Mouse (Mus musculus): Measurements from ENCODE around the gene Adamts9.

Adamts9 gene

DNA sequence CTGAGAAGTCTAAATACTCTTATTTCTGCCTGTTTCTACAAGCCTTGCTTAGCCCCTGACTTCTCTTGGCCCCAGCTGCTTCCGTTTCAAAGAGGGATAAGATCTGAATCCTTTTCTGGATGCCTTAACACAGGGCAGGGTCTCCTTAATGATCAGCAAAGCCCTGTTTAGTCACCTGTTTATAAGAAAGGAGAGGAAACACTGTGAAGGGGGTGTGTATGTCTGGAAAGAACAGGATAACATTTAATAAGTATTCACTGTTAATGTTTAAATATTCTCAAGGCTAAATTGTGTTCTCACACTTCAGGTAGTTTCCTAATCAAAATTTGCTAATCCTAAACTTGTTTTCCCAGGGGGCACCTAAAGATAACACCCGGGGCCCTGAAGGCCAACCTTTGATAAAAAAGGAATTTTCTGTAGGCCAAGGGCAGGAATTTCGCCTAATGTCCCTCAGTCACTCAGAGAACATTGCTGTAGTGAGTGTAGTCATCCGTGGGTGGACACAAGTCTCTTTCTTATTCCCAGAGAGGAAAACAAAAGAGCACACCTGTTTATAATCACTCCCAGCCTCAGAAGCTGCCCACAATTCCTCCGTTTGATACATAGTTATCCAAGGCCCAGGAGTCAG, 82.9 kb downstream of the Adamts9 start:
- no peak for DNase-seq (ENCODE audit: low spot score)

DNA sequence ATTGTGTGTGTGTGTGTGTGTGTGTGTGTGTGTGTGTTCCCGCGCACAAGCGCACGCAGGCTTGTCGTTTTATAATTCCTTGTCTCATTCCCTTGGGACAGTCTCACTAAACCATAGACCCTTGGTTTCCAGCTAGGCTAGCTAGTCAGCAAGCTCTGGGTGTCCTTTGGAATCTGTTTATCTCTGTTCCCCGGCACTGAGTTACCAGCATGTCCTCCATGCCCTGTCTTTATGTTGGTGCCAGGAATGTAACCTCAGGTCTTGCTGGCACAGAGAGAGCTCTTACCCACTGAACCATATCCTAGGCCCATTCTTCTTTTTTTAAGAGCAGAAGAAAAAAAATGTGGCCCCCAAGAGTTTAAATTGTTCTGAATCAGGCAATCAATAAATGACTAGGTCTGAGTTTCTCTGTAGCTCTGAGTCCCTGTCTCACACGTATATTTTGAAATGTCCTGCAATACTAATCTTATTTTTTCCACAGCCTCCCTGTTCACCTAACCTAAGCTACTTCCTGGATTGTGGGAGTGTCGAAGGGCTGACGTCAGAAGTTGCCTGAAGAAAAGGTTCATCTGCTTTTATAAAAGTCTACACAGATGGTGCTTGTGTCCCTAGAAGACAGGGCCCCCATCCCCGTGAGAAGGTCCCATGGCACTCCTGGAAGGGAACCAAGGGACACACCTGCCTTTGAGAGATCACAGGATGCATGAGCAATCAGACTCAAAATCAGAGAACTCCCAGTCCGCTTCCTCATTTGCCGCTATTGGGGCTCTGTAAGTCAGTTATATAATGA, 84.4 kb downstream of the Adamts9 start:
- no peak for DNase-seq (ENCODE audit: low spot score)

DNA sequence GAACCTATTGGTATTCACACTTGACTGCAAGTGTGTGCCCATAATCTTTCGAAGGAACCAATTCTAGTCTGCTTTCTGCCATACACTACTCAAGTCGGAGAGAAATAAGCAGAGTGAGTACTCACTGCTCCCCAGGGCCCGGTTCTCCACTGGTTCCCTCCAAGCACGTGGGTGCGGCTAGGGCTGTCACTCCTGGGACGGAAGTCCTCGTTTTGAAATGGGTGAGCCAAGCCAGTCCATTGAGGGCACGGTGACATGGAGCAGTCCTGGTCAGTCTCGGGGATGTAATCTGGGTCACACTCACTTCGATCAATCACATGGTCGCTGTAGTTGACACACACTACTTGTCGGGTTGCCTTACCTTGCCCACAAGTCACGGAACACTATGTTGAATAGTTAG, 85.5 kb downstream of the Adamts9 start:
- no peak for DNase-seq (ENCODE audit: low spot score)

DNA sequence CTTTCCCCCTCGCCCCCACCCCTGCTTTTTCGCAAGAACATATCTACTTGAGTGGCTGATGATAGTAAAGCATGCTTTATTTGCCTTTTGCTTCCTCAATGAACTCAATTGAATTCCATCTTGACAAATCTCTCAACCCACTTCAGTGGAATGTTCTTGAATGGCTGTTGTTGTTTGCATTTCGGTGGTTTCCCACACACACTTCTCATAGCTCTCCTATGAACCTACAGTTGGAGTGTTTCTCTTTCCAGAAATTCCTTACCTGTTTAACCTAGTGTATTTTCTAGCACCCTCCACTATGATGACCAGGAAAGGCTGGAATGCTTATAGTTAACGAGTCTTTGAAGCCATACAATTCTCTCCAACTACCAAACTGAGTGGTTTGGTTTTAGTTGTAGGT, 88.4 kb downstream of the Adamts9 start:
- no peak for DNase-seq (ENCODE audit: low spot score)

DNA sequence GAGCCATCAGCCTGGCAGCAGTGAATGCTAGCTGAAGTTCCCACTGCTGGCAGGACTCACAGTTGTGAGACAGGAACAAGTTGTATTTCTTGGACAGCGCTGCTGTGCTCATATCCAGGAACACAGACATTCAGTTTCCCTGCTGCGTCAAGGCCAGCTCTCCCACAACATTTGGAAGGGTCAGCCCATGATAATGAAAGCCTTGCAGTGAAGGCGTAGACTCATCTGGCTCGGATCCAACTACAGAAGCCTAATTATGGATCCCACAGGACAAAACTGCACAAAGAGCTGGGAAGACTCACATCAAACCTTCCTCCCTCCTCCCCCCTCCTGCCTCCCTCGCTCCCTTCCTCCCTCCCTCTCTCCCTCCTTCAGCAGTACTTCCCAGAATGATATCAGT, 93.0 kb downstream of the Adamts9 start:
- peak; percentile 91 for DNase-seq (ENCODE audit: low spot score)

DNA sequence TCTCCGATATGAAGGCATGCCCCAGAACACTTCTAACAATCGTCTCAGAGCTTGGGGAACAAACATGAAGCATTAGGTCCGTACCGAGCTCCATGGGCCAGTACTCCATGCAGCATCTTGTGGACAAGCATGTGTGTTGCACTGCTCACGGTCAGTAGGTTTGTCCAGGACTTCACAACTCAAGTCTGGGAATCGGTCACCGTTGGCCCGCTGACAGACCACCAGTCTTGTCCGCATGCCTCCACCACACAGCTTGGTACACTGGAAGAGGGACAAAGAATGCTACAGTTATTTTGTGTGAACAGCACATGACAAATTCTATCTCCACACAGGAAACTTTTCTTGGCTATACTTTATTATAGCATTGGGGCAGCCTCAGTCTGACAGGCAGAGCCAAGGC, 94.1 kb downstream of the Adamts9 start:
- DNase-seq (ENCODE audit: low spot score) = no peak

DNA sequence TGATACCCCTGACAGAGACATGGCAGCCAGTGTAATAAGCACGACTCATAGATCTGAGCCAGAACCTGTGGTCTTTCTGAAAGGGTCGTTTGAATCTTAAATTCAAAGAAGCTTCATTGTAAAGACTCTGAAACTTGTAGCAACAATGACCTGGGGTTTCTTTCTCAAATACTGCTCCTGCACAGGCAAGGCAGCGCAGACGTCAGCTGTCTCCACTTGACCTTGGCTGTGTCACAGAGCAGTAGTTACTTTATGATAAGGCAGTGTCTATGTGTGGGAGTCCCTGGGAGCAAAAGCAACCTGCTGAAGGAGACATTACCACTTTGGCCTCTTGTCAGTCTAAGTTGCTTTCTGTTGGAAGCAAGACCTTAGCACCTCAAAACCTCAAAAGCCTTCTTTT, 96.7 kb downstream of the Adamts9 start:
- peak; percentile 54 for DNase-seq (ENCODE audit: low spot score)

DNA sequence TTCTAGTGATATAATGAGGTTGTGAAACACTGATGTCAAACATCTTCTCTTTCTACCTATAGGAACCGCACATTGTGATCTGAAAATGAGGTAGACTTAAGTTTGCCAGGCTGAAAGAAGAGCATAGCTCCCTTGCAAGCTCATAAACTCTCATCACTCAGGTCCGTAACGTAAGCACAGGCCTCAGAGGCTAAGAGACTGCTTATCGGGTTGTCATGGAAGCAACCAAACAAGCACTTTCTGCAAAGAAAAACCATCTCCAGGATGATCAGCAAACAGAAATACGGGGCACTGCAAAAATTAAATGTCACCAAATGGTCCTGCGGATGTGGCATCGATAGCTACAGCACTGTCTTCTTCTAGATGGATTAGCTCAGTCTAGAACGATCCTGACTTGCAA, 97.4 kb downstream of the Adamts9 start:
- DNase-seq (ENCODE audit: low spot score) = no peak

DNA sequence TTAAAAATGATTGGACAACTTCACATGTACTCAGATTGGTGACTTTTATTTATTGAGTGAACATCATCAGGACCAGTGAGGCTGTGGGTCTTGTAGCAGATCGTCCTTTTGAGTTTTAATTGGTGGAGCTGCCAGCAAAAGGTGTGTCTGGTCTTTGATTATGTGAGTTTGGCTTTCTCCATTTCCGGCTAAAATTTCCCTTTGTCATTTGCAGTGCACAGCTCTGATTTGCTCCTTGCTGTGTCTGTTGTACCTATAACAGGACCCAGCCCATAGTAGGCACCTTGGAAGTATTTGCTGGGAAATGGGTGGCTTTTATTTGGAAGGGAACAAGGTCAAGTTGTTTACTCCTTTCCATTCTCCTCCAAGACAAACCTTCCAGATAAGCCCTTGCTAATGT, 99.8 kb downstream of the Adamts9 start:
- no peak for DNase-seq (ENCODE audit: low spot score)

DNA sequence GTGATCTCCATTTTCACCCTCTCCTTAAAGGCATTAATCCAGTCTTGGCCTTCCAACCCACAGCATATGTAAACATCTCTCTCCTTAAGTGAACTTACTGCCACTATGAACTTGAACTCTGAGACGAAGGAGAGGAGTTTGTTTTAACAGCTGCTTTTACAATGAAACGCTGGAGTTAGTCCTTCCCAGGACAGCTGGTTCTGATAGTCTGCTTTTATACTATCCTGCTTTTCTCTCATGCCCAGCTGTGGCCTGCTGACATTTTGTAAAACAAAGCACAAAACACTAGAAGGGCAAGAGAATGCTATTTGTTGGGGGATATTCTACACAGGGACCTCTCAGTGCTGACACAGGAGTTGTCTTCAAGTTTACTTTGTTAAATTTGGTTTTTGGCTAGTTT, 101.3 kb downstream of the Adamts9 start:
- no peak for DNase-seq (ENCODE audit: low spot score)

DNA sequence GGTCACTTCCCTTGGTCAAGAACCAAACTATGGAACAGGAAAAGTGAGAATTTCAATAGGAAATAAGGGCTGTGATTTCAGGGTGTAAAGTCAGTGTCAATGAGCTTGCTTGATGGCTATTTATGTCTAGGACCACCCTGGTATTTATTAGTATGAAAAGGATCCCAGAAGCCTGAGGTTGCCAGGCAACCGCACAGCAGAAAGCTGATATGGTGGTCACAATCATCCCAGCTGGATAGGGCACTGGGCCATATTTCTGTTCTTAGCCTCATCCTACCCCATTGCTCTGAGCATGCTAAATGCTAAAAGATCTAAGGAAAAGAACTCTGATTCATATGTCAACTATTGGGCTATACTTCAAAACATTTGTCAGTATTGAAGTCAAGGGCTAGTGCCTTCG, 112.2 kb downstream of the Adamts9 start:
- DNase-seq (ENCODE audit: low spot score) = no peak

DNA sequence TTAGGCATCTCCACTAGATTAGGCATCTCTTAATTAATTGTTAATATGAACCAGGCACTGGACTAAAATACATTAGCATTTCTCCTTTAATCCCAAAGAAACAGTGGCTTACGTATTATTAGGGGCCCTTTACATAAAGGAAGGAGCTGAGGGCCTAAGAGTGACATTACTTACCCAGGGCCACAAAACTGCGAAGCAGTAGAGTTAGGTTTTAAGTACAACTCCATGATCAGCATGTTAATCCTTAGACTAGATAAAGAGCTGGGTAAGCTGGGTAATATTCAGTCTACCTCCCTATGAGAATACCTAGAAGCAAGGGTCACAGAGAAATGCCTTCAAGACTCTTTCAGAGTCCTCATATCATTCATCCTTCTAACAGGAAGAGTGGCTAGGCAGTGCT, 114.1 kb downstream of the Adamts9 start:
- no peak for DNase-seq (ENCODE audit: low spot score)

DNA sequence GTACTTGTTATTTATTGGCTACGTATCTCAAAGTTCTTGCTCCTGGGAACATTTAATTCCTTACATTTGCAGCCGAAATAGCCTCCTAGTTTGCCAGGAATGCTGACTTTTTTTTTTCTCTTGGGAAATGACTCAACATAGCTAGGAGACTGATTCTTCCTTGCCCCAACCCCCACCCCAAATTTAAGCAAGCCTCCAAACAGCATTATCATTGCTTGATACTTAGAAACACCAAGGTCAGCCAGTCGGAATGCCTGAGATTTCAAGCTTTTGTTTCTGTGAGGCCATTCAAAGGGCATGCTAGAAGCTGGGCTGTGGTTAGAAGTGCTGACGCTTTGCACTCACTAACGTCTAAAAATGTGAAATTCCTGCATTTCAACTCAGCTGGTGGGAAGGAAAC, 115.9 kb downstream of the Adamts9 start:
- DNase-seq (ENCODE audit: low spot score) = peak; percentile 55

DNA sequence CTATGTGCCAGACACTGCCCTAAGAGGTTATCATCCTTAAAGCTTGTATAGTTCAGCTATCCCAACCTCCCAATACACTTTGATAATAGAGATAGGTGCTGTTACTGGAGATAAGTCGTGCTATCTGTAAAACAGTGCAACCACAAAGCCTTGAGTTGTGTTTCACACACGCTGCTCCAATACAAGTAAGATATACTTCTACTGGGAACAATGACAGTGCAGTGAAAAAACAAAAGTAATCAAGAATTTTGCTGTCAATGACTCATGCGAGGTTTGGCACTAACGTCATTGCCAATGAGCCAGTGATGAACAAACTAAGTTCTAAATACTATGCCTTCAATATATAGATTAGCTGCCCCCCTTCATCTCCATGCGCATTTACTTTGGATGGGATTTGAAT, 116.7 kb downstream of the Adamts9 start:
- DNase-seq (ENCODE audit: low spot score) = no peak

DNA sequence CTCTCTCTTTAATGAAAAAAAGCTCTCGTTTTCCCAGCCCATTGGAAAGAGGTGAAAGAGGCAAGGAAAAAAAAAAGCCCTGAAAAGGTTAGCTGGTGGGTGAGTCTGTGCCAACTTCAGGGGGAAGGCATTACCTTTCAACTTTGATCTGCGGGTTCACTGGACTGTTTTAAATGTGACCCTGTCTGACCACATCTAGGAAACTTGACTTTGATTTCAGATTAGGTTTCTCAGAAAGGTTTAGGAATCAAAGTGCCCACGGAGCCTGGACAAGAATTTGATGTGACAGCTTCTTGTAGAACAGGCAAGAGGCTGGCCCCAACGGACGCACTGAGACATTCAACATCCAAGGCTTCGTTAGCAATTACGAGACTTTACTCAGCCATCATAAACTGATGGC, 119.3 kb downstream of the Adamts9 start:
- DNase-seq (ENCODE audit: low spot score) = no peak

DNA sequence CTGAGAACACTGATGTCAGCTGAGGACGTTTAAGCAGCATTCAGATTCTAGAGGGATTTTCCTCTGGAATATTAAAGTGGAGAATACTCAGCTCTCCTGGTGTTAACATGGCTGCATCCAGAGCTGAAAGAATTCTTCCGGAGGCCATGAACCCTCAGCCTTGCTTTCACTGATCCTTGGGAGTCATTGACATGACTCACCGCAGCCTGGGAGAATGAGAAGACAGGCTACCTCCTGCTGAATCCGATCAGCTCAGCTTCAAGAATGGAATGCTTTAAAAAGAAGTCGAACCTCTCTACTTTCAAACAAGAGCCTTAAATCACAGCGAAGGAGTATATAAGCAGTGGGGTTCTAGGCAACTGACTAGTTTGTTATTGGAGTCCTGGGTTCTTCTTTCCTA, 121.3 kb downstream of the Adamts9 start:
- no peak for DNase-seq (ENCODE audit: low spot score)

DNA sequence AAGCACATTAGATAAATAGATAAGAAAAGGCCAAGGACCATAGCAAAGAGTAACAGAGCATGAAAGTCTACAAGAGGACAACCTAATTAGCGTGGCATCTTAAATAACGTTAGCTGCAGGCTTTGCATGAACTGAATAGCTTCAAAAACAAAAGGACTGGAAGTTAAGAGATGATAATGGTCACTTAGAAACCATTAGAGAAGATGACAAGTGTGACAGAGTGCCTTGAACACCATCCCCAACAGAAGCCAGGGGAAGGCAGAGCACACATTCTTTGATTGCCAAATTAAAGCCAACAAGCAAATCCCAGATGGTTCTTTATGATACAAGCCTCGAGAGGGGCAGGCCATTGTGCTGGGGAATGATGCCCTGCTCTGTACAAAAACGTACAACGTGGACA, 121.7 kb downstream of the Adamts9 start:
- DNase-seq (ENCODE audit: low spot score) = no peak

DNA sequence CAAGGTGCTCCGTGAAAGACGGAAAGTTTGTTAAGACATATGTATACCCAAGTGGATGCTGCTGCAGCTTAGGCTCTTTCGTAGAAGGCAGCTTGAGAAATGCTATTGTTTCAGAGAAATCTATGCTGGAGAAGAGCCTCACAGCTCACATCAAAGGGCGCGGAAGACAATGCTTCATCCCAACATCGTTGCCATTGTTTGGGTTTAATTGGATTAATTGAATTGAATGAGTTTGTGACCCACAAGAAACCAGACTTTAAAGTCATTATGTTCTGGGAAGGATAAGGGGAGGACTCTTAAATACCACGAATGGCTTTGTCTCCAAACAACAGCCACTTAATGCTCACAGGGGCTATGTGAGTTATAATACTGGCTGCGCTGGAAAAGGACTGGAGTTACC, 125.6 kb downstream of the Adamts9 start:
- DNase-seq (ENCODE audit: low spot score) = no peak

DNA sequence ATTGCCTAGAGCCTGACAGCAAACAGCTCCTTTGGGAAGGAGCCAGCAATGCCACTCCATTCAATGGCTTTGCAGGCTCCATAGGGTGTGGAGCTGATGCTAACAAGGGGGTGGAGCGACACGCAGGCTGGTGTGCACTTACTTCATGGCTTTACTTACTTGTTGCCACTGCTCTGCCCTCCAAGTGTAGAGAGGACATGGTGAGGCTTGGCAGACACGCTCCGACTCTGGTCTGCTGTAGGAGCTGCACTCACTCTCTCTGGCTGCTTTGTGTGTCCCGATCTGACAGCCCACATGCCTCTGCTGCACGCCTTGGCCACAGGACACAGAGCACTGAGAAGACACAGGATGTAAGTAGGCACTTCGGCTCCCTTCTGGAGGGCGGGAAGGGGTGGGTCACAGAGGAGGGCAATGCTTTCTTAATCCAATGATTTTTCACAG, 127.0 kb downstream of the Adamts9 start, which contains the start of gene A730049H05Rik:
TSS of gene A730049H05Rik (plus strand) at position 168 of the 441 bp plus-strand sequence.
- DNase-seq (ENCODE audit: low spot score) = no peak

DNA sequence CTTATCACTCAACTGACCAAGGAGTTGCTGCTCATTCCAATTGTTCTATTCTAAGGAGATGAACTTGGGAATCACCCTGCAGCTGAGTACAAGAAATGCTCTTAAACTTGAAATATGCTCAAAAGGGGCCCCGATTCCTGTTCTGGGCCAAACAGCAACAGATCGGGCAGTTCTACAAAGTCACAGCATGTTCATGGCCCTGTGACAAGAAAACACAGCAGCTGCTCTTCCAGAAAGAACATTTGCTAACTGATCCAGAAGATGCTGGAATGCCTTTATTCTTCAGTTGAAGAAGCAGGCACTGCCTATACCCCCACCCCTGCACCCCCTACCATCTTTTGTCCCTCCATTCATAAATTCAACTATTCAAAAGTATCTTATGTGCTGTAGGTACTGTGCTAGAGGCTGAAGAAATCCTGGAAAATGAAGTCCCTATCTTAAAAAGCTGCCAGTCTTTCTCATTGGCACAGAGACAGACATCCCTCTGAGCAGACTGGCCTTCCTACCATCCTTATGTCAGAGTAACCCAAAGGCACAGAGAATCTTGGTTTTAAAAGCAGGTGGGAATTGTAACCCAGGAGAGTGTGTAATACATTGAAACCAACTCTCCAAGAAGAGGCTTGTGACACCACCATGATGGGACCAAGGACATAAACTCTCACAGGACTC, 130.5 kb downstream of the Adamts9 start:
- no peak for DNase-seq (ENCODE audit: low spot score)

DNA sequence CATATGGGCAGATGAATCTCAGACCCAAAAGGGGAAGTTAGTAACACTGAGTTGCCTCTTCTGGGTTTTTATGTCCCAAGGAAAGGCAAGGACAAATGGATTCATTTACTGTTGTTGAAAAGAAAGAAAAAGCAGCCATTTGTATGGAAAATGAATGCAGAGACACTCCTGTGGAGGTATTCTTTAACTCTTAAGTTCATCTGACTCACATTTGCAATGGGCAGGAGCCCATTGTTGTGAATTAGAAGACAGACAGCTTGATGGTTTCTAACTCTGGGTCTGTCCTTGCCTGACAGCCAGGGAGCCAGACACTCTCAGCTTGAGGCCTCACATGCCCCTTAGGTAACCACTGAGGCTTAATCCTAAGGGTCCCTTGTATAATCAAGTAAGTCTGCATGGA, 131.7 kb downstream of the Adamts9 start:
- no peak for DNase-seq (ENCODE audit: low spot score)

DNA sequence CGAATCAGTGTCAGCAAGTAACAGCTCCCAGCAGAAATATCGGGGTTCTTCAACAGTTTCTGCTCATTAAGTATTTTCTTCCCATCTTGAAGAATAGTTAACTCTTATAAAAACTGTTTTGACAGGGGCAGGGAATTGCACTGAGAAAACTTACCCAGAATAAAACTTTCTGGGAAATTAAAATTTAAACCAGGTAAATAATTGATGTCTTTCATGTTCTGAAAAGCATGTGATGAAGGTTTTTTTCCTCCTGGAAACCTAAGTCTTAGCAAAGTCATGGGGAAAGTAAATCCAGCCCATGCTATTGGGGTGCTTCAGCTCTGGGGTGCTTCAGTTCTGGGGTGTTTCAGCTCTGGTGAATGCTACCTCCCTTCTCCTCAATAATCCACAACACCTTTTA, 132.7 kb downstream of the Adamts9 start:
- no peak for DNase-seq (ENCODE audit: low spot score)

DNA sequence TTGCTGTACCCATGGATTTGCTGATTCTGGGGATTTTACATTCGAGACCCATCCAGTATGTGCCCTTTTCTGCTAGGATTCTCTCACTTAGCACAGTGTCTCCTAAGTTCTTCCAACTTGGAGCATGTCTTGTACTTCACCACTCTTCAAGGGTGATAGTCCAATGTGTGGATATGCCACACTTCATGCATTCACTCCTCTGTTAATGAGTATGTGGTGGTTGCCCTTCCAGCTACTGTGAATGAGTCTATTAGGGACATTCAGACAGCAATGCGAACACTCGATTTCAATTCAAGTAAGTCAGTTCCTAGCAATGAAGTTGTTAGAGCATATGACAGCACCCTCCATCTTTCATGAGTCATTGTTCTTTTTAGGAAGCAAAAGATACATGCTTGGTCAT, 133.5 kb downstream of the Adamts9 start:
- DNase-seq (ENCODE audit: low spot score) = no peak
